Mouse (Mus musculus): ENCODE measurements around the gene Dcdc2a. TPM values are rescaled to one million over a fixed set of nuclear protein-coding genes. Genes with fewer than 3 reads are reported as not detected.

The Dcdc2a gene
- polyA plus RNA-seq, 1 experiment from 2014 or later = 0.48 TPM

DNA sequence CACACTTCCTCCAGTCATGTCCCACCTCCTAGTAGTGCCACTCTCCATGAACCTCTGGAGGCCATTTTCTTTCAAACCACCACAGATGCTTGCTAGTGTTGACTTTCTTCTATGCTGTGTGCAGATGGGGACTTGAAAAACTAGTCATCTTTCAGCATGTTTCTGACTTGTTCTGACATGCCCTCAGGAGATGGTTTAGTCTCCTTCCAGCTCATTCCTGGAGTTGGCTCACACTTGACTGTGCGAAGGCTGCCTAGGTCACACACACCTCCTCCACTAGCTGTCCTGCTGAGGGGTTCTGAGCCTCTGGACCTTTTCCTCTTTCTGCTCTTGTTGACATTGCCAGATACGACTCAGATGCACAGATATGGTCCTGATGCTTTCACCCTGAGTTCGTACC lies 106.8 kb downstream of the Dcdc2a start:
- WGBS = 69% methylated on average over 3 of the region's 3 CpGs
- H3K4me2 ChIP-seq = no peak overlapping the region
- H3K27me3 ChIP-seq (replicated peaks; ENCODE audit: control insufficient read depth, insufficient read depth, low read length) = no peaks in the 10 kb centered on the region
- H3K36me3 ChIP-seq (ENCODE audit: control insufficient read depth, insufficient read depth, low read length) = no peaks in the 10 kb centered on the region
- no peaks in the 10 kb centered on the region for H3K4me1 ChIP-seq (replicated peaks; ENCODE audit: control insufficient read depth, insufficient read depth, low read length)
- DNase-seq (ENCODE audit: low spot score) = no peak
- no peak overlapping the region for H3K9ac ChIP-seq (ENCODE audit: low read depth, low read length)
- H3K4me3 ChIP-seq (ENCODE audit: low read depth, low read length) = no peak overlapping the region
- H3K27ac ChIP-seq (ENCODE audit: low read depth, low read length) = no peak overlapping the region
- no peak for ATAC-seq (replicated peaks; ENCODE audit: low FRiP score)
- no peaks in the 10 kb centered on the region for H3K9me3 ChIP-seq (ENCODE audit: control insufficient read depth, low read length)

GRCm38 (mm10) chr13:25168891-25169290 lies 113.1 kb downstream of the Dcdc2a start:
- H3K27ac ChIP-seq (ENCODE audit: low read depth, low read length) = no peak overlapping the region
- no peak for ATAC-seq (replicated peaks; ENCODE audit: low FRiP score)
- no peaks in the 10 kb centered on the region for H3K4me1 ChIP-seq (replicated peaks; ENCODE audit: control insufficient read depth, insufficient read depth, low read length)
- no peaks in the 10 kb centered on the region for H3K36me3 ChIP-seq (ENCODE audit: control insufficient read depth, insufficient read depth, low read length)
- no peak overlapping the region for H3K4me3 ChIP-seq (ENCODE audit: low read depth, low read length)
- H3K9ac ChIP-seq (ENCODE audit: low read depth, low read length) = no peak overlapping the region
- no peaks in the 10 kb centered on the region for H3K27me3 ChIP-seq (replicated peaks; ENCODE audit: control insufficient read depth, insufficient read depth, low read length)
- H3K9me3 ChIP-seq (ENCODE audit: control insufficient read depth, low read length) = no peaks in the 10 kb centered on the region
- no peak overlapping the region for H3K4me2 ChIP-seq
- WGBS = 73% methylated on average over 3 of the region's 3 CpGs
- DNase-seq (ENCODE audit: low spot score) = no peak

DNA sequence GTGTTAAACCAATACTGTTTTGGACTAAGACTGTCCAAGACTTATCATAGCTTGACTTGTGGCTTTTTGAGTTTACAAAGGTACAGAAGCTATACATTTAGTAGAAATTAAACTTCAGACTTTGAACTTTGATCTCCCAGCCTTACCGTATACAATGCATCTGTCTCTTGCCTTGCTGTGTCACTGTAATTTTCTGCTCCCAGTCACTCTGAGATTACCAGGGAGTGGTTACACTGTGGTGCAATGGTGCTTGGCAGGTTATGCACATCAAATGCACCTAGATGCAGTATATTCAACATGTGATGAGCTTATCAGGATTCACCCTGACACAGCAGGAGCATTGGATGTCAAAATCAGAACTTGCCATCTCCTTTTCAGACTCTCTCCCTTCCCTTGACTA lies 122.0 kb downstream of the Dcdc2a start:
- no peak overlapping the region for H3K4me3 ChIP-seq (ENCODE audit: low read depth, low read length)
- 85% methylated on average over 1 of the region's 1 CpGs for WGBS
- ATAC-seq (replicated peaks; ENCODE audit: low FRiP score) (no peak), DNase-seq (ENCODE audit: low spot score) (no peak)
- H3K27ac ChIP-seq (ENCODE audit: low read depth, low read length) = no peak overlapping the region
- no peak overlapping the region for H3K4me2 ChIP-seq
- no peaks in the 10 kb centered on the region for H3K27me3 ChIP-seq (replicated peaks; ENCODE audit: control insufficient read depth, insufficient read depth, low read length)
- H3K9me3 ChIP-seq (ENCODE audit: control insufficient read depth, low read length) = no peaks in the 10 kb centered on the region
- H3K9ac ChIP-seq (ENCODE audit: low read depth, low read length) = no peak overlapping the region
- H3K4me1 ChIP-seq (replicated peaks; ENCODE audit: control insufficient read depth, insufficient read depth, low read length) = no peaks in the 10 kb centered on the region
- H3K36me3 ChIP-seq (ENCODE audit: control insufficient read depth, insufficient read depth, low read length) = no peaks in the 10 kb centered on the region

DNA sequence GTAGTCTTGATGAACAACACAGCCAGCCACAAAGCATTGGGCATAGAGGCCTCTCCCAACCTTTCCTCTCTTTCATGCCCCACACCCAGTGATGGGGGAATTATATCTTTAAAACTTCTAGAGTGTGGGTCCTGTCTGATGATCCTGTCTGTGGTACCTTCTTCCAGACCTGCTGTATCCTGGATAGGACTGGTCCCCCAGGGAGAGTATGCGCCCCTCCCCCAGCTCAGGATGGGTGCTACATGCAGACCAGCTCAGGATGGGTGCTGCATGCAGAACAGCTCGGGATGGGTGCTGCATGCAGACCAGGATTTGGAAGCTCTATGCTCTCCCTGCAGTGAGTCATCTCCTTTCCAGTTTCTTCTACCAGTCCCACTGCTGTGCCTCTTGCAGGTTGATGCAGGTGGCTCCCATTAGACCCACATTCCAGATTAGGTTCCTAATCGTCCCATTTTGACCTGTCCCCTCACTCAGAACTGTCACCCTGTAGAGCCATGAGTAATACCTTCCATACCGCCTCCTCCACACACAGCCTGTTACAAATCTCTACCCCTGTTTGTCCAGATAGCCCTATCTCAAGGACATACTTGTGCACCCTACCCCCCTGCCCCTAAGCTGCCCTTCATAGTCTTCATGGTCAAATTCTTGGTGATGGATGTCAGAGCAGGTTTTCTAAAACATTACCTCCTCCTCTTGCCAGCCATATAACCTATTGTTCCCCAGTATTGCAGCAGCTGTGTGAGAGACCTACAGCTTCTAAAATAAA lies 122.6 kb downstream of the Dcdc2a start:
- Histone ChIP-seq H3K4me3 (ENCODE audit: low read depth, low read length) (no peak overlapping the region), H3K4me1 (replicated peaks; ENCODE audit: control insufficient read depth, insufficient read depth, low read length) (no peaks in the 10 kb centered on the region), H3K27ac (ENCODE audit: low read depth, low read length) (no peak overlapping the region), H3K36me3 (ENCODE audit: control insufficient read depth, insufficient read depth, low read length) (no peaks in the 10 kb centered on the region), H3K9ac (ENCODE audit: low read depth, low read length) (no peak overlapping the region), H3K27me3 (replicated peaks; ENCODE audit: control insufficient read depth, insufficient read depth, low read length) (no peaks in the 10 kb centered on the region), H3K9me3 (ENCODE audit: control insufficient read depth, low read length) (no peaks in the 10 kb centered on the region), H3K4me2 (no peak overlapping the region)
- DNase-seq (ENCODE audit: low spot score) (no peak), ATAC-seq (replicated peaks; ENCODE audit: low FRiP score) (no peak)
- WGBS = 65% methylated on average over 4 of the region's 4 CpGs

DNA sequence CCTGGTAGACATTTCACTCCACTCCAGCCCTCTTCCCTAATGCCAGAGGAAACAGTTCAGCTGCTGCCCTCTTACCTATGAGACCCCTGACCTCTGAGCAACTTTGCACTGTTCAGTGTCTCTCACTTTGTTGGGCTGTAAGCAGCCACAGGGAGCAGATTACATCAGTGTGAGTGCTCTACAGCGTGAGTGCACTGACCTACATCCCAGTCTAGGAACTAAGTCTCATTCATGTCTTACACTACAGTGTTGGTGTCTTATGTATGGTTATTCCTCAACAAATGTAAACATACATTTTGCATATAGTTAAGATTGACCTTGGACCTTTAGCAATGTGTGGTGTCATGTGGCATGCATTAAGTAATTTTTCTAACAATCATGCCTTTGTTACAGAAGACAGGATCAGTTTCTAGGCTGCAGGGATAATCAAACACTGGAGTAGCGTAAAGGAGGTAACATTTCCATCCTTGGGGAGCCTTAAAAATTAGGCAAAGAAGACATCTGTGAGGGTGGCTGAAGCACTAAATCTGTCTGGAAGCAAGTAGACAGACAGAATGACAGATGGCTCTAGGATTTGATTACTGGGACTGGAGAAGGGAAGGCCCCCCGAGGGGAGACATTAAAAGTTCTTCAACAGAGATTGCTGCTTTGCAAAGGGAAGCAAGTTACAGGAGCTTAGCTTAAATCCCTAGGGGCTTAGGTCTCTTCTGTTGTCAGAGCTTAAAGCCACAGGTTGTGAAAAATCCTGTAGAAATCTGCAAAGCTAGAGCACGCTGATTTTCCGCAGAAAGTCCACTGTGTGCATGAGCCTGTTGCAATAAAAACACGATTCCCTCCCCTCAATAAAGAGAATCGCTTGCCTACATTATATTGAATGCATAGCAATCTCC lies 130.9 kb downstream of the Dcdc2a start:
- H3K4me3 ChIP-seq (ENCODE audit: low read depth, low read length) = no peak overlapping the region
- H3K36me3 ChIP-seq (ENCODE audit: control insufficient read depth, insufficient read depth, low read length) = no peaks in the 10 kb centered on the region
- no peaks in the 10 kb centered on the region for H3K27me3 ChIP-seq (replicated peaks; ENCODE audit: control insufficient read depth, insufficient read depth, low read length)
- no peak for ATAC-seq (replicated peaks; ENCODE audit: low FRiP score)
- H3K4me2 ChIP-seq = no peak overlapping the region
- H3K9ac ChIP-seq (ENCODE audit: low read depth, low read length) = no peak overlapping the region
- H3K9me3 ChIP-seq (ENCODE audit: control insufficient read depth, low read length) = no peaks in the 10 kb centered on the region
- H3K4me1 ChIP-seq (replicated peaks; ENCODE audit: control insufficient read depth, insufficient read depth, low read length) = no peaks in the 10 kb centered on the region
- no peak overlapping the region for H3K27ac ChIP-seq (ENCODE audit: low read depth, low read length)
- WGBS = 45% methylated on average over 7 of the region's 7 CpGs
- DNase-seq (ENCODE audit: low spot score) = no peak

DNA sequence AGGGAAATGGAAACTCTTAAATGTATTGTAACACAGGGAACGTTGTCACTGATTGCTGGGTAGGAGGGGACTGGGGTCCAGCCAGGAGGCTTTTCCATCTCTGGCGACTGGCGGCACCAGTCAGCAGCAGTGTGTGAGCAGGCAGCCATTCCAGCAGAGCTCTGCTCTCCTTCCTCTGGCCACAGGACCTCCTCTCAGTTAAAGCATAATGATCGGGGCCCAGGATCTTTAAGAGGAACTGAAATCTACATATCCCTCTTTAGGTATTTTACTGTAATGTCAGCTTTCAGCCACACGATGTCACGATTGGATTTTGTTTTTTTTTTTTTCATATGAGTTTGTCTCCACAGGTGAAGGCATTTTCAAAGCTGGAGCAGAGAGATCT lies 131.5 kb downstream of the Dcdc2a start:
- Histone ChIP-seq H3K4me2 (no peak overlapping the region), H3K36me3 (ENCODE audit: control insufficient read depth, insufficient read depth, low read length) (no peaks in the 10 kb centered on the region), H3K27me3 (replicated peaks; ENCODE audit: control insufficient read depth, insufficient read depth, low read length) (no peaks in the 10 kb centered on the region), H3K9me3 (ENCODE audit: control insufficient read depth, low read length) (no peaks in the 10 kb centered on the region), H3K4me1 (replicated peaks; ENCODE audit: control insufficient read depth, insufficient read depth, low read length) (no peaks in the 10 kb centered on the region), H3K9ac (ENCODE audit: low read depth, low read length) (no peak overlapping the region), H3K27ac (ENCODE audit: low read depth, low read length) (no peak overlapping the region), H3K4me3 (ENCODE audit: low read depth, low read length) (no peak overlapping the region)
- no peak for ATAC-seq (replicated peaks; ENCODE audit: low FRiP score)
- no peak for DNase-seq (ENCODE audit: low spot score)
- 22% methylated on average over 6 of the region's 6 CpGs for whole genome bisulfite sequencing

GRCm38 (mm10) chr13:25189419-25190144 lies 133.8 kb downstream of the Dcdc2a start:
- H3K4me3 ChIP-seq (ENCODE audit: low read depth, low read length) = no peak overlapping the region

GRCm38 (mm10) chr13:25190218-25190617 lies 134.4 kb downstream of the Dcdc2a start:
- H3K4me2 ChIP-seq = no peak overlapping the region
- no peak overlapping the region for H3K9ac ChIP-seq (ENCODE audit: low read depth, low read length)
- DNase-seq (ENCODE audit: low spot score) (no peak), ATAC-seq (replicated peaks; ENCODE audit: low FRiP score) (no peak)
- no peaks in the 10 kb centered on the region for H3K4me1 ChIP-seq (replicated peaks; ENCODE audit: control insufficient read depth, insufficient read depth, low read length)
- no peaks in the 10 kb centered on the region for H3K9me3 ChIP-seq (ENCODE audit: control insufficient read depth, low read length)
- WGBS = 61% methylated on average over 3 of the region's 3 CpGs
- no peaks in the 10 kb centered on the region for H3K36me3 ChIP-seq (ENCODE audit: control insufficient read depth, insufficient read depth, low read length)
- no peak overlapping the region for H3K27ac ChIP-seq (ENCODE audit: low read depth, low read length)
- no peaks in the 10 kb centered on the region for H3K27me3 ChIP-seq (replicated peaks; ENCODE audit: control insufficient read depth, insufficient read depth, low read length)
- no peak overlapping the region for H3K4me3 ChIP-seq (ENCODE audit: low read depth, low read length)

More at GRCm38 (mm10) chr13:25189419-25190144, 133.8 kb downstream of the Dcdc2a start:
- Histone ChIP-seq H3K9me3 (ENCODE audit: control insufficient read depth, low read length) (no peaks in the 10 kb centered on the region), H3K36me3 (ENCODE audit: control insufficient read depth, insufficient read depth, low read length) (no peaks in the 10 kb centered on the region), H3K4me1 (replicated peaks; ENCODE audit: control insufficient read depth, insufficient read depth, low read length) (no peaks in the 10 kb centered on the region), H3K27me3 (replicated peaks; ENCODE audit: control insufficient read depth, insufficient read depth, low read length) (no peaks in the 10 kb centered on the region), H3K9ac (ENCODE audit: low read depth, low read length) (no peak overlapping the region), H3K4me2 (peak overlapping the region; percentile 12; the same call in 1 of the 2 replicates), H3K27ac (ENCODE audit: low read depth, low read length) (no peak overlapping the region)
- ATAC-seq (replicated peaks; ENCODE audit: low FRiP score) (peak; percentile 93), DNase-seq (ENCODE audit: low spot score) (no peak)
- WGBS = 68% methylated on average over 11 of the region's 11 CpGs
